In genomic region chr16:79394425-79394824, GRCm38 (mm10) we compare ENCODE assay signal across 30 mouse cellular contexts.
DNase-seq lines count a peak whose midpoint lies in the region; ATAC-seq and TF ChIP-seq lines count a peak whose summit lies in the region.
"Had no signal": no experiment of that assay in that cellular context is flagged by ENCODE, and none has a peak within 500 bp of the region (broad histone marks: within the 10 kb centered on the region; RNA-seq: fewer than 3 reads in every experiment).

No protein-coding gene starts in this region.

- DNase-seq in hindbrain, embryonic 10.5 days (ENCODE audit: low spot score) = peak; percentile 7
- no peak for DNase-seq in hindbrain, embryonic 14.5 days (ENCODE audit: low spot score)
- DNase-seq in midbrain, embryonic 11.5 days (ENCODE audit: low spot score, missing footprints) = no peak
- DNase-seq in midbrain, postnatal 0 days (ENCODE audit: low spot score) = no peak
- peak; percentile 3 for DNase-seq in ES-CJ7 (ENCODE audit: low read depth, low spot score)
- DNase-seq in thymus, postnatal 14 days = no peak
- DNase-seq in frontal cortex, postnatal 25 days (ENCODE audit: low spot score in 2 of 2) = no peak
- DNase-seq: adrenal gland, adult 8-10 months; adrenal gland, postnatal 25 days; cerebellum, adult 11-12 months; cerebellum, adult 8-10 months; cerebellum, postnatal 10 days; cerebellum, postnatal 36 days; embryo, embryonic 11 days; gastrocnemius, postnatal 10 days; gastrocnemius, postnatal 36 days; heart, adult 2 months; heart, postnatal 14 days; heart, postnatal 4 days had no signal

- H3K27me3 ChIP-seq in hindbrain, embryonic 10.5 days (ENCODE audit: insufficient read depth, poor library complexity, severe bottlenecking) = no peaks in the 10 kb centered on the region
- no peaks in the 10 kb centered on the region for H3K27me3 ChIP-seq in hindbrain, embryonic 14.5 days (ENCODE audit: control insufficient read depth, insufficient read depth, low read length)
- H3K27me3 ChIP-seq in midbrain, embryonic 11.5 days (ENCODE audit: control insufficient read depth, insufficient read depth, low read length) = no peaks in the 10 kb centered on the region
- no peaks in the 10 kb centered on the region for H3K27me3 ChIP-seq in midbrain, postnatal 0 days (ENCODE audit: insufficient read depth, low read length)
- no peaks in the 10 kb centered on the region for H3K27me3 ChIP-seq in hindbrain, embryonic 12.5 days
- H3K27me3 ChIP-seq: embryonic facial prominence, embryonic 13.5 days; forebrain, embryonic 12.5 days; forebrain, embryonic 15.5 days; heart, embryonic 13.5 days; Patski had no signal

- H3K4me1 ChIP-seq in hindbrain, embryonic 10.5 days (replicated peaks) = 0 out of 2 replicates have a peak, but pooled peaks cover 6% of the 10 kb centered on the region
- no peaks in the 10 kb centered on the region for H3K4me1 ChIP-seq in hindbrain, embryonic 14.5 days (replicated peaks; ENCODE audit: control insufficient read depth, insufficient read depth, low read length)
- peaks cover 2% of the 10 kb centered on the region; the same call in 1 of the 2 replicates for H3K4me1 ChIP-seq in midbrain, embryonic 11.5 days (ENCODE audit: control insufficient read depth, insufficient read depth, low read length)
- no peaks in the 10 kb centered on the region for H3K4me1 ChIP-seq in midbrain, postnatal 0 days (ENCODE audit: insufficient read depth, low read length)
- H3K4me1 ChIP-seq in hindbrain, embryonic 12.5 days = no peaks in the 10 kb centered on the region
- H3K4me1 ChIP-seq: embryonic facial prominence, embryonic 10.5 days; embryonic facial prominence, embryonic 13.5 days; forebrain, embryonic 12.5 days; forebrain, embryonic 15.5 days; heart, embryonic 10.5 days had no signal

- no peak for TF ChIP-seq CTCF in midbrain, postnatal 0 days (IDR thresholded peaks at IDR 0.05)

- H3K9ac ChIP-seq in hindbrain, embryonic 14.5 days = no peak overlapping the region
- no peak overlapping the region for H3K9ac ChIP-seq in midbrain, embryonic 11.5 days (ENCODE audit: low read length)
- no peak overlapping the region for H3K9ac ChIP-seq in midbrain, postnatal 0 days (replicated peaks; ENCODE audit: low read length, poor library complexity, severe bottlenecking)
- no peak overlapping the region for H3K9ac ChIP-seq in hindbrain, embryonic 12.5 days
- H3K9ac ChIP-seq: embryonic facial prominence, embryonic 13.5 days; forebrain, embryonic 12.5 days; forebrain, embryonic 15.5 days; heart, embryonic 13.5 days had no signal

- ATAC-seq in hindbrain, embryonic 14.5 days (ENCODE audit: low FRiP score) = no peak
- ATAC-seq in midbrain, embryonic 11.5 days (ENCODE audit: low FRiP score) = peak; percentile 75
- ATAC-seq in midbrain, postnatal 0 days (ENCODE audit: low FRiP score) = no peak
- peak; percentile 63 for ATAC-seq in hindbrain, embryonic 12.5 days (ENCODE audit: low FRiP score)
- ATAC-seq: activated CD4-positive, CD25-positive, alpha-beta regulatory T cell, adult 4 months; forebrain, embryonic 15.5 days; Patski had no signal

- H3K27ac ChIP-seq in hindbrain, embryonic 10.5 days = no peak overlapping the region
- H3K27ac ChIP-seq in hindbrain, embryonic 14.5 days = no peak overlapping the region
- no peak overlapping the region for H3K27ac ChIP-seq in midbrain, embryonic 11.5 days (ENCODE audit: low read depth, low read length)
- no peak overlapping the region for H3K27ac ChIP-seq in midbrain, postnatal 0 days (ENCODE audit: low read depth, low read length)
- no peak overlapping the region for H3K27ac ChIP-seq in hindbrain, embryonic 12.5 days
- H3K27ac ChIP-seq: embryonic facial prominence, embryonic 10.5 days; embryonic facial prominence, embryonic 13.5 days; forebrain, embryonic 12.5 days; forebrain, embryonic 15.5 days; heart, adult 2 months; heart, embryonic 10.5 days; heart, embryonic 13.5 days had no signal

- no peaks in the 10 kb centered on the region for H3K9me3 ChIP-seq in hindbrain, embryonic 10.5 days
- H3K9me3 ChIP-seq in hindbrain, embryonic 14.5 days (ENCODE audit: control insufficient read depth, low read length) = no peaks in the 10 kb centered on the region
- H3K9me3 ChIP-seq in midbrain, embryonic 11.5 days (ENCODE audit: control insufficient read depth, low read length) = no peaks in the 10 kb centered on the region
- no peaks in the 10 kb centered on the region for H3K9me3 ChIP-seq in midbrain, postnatal 0 days (ENCODE audit: low read length)
- no peaks in the 10 kb centered on the region for H3K9me3 ChIP-seq in hindbrain, embryonic 12.5 days (replicated peaks)
- H3K9me3 ChIP-seq: embryonic facial prominence, embryonic 10.5 days; embryonic facial prominence, embryonic 13.5 days; forebrain, embryonic 12.5 days; forebrain, embryonic 15.5 days; heart, embryonic 10.5 days; heart, embryonic 13.5 days had no signal

- no peaks in the 10 kb centered on the region for H3K36me3 ChIP-seq in hindbrain, embryonic 10.5 days
- H3K36me3 ChIP-seq in hindbrain, embryonic 14.5 days (replicated peaks; ENCODE audit: control insufficient read depth, insufficient read depth) = no peaks in the 10 kb centered on the region
- H3K36me3 ChIP-seq in midbrain, embryonic 11.5 days (ENCODE audit: control insufficient read depth, insufficient read depth, low read length) = no peaks in the 10 kb centered on the region
- H3K36me3 ChIP-seq in midbrain, postnatal 0 days (ENCODE audit: insufficient read depth, low read length) = no peaks in the 10 kb centered on the region
- no peaks in the 10 kb centered on the region for H3K36me3 ChIP-seq in hindbrain, embryonic 12.5 days
- H3K36me3 ChIP-seq: embryonic facial prominence, embryonic 10.5 days; embryonic facial prominence, embryonic 13.5 days; forebrain, embryonic 12.5 days; forebrain, embryonic 15.5 days; G1E; heart, embryonic 10.5 days; heart, embryonic 13.5 days had no signal

- H3K4me2 ChIP-seq in hindbrain, embryonic 14.5 days (replicated peaks) = no peak overlapping the region
- no peak overlapping the region for H3K4me2 ChIP-seq in midbrain, embryonic 11.5 days
- no peak overlapping the region for H3K4me2 ChIP-seq in midbrain, postnatal 0 days (ENCODE audit: low read depth, low read length, poor library complexity, severe bottlenecking)
- H3K4me2 ChIP-seq in hindbrain, embryonic 12.5 days (replicated peaks) = no peak overlapping the region
- H3K4me2 ChIP-seq: embryonic facial prominence, embryonic 13.5 days; forebrain, embryonic 12.5 days; forebrain, embryonic 15.5 days; heart, embryonic 13.5 days had no signal

- H3K4me3 ChIP-seq in hindbrain, embryonic 10.5 days = no peak overlapping the region
- H3K4me3 ChIP-seq in hindbrain, embryonic 14.5 days (replicated peaks; ENCODE audit: low read length) = no peak overlapping the region
- no peak overlapping the region for H3K4me3 ChIP-seq in midbrain, embryonic 11.5 days (ENCODE audit: low read depth, low read length)
- H3K4me3 ChIP-seq in midbrain, postnatal 0 days (ENCODE audit: low read depth, low read length) = no peak overlapping the region
- no peak overlapping the region for H3K4me3 ChIP-seq in hindbrain, embryonic 12.5 days
- H3K4me3 ChIP-seq: embryonic facial prominence, embryonic 10.5 days; embryonic facial prominence, embryonic 13.5 days; erythroblast, embryonic 14.5 days; forebrain, embryonic 12.5 days; forebrain, embryonic 15.5 days; heart, adult 2 months; heart, embryonic 10.5 days; heart, embryonic 13.5 days had no signal

Comparison
In these comparisons a context has a peak if more than half of its experiments do, and no peak if none do; other contexts are left out.
1. DNase-seq: peak in hindbrain, embryonic 10.5 days (single experiment) and ES-CJ7 (single experiment); none in hindbrain, embryonic 14.5 days (single experiment), midbrain, embryonic 11.5 days (single experiment), midbrain, postnatal 0 days (single experiment), thymus, postnatal 14 days (single experiment) and frontal cortex, postnatal 25 days (0 of 2).
2. ATAC-seq: peak in midbrain, embryonic 11.5 days (single experiment) and hindbrain, embryonic 12.5 days (single experiment); none in hindbrain, embryonic 14.5 days (single experiment) and midbrain, postnatal 0 days (single experiment).